Mouse (Mus musculus) brown adipose tissue, adult 24 weeks (tissue): ENCODE results near the gene Mrps23. TPM values are rescaled to one million over a fixed set of nuclear protein-coding genes. Genes with fewer than 3 reads are reported as not detected.

Source experiments
- H3K27ac ChIP-seq: fragments of 200-500 bp; replicated peaks from 2 replicates; pipeline ENCODE4 v1.5.1; 2012; ENCODE audit warnings: low read depth, mild to moderate bottlenecking, low read length
- H3K4me1 ChIP-seq: fragments of 200-500 bp; 2 replicates; pipeline ENCODE4 v1.6.1; 2012; ENCODE audit warnings: low read length, mixed read lengths; ENCODE audit not compliant: control insufficient read depth, insufficient read depth, insufficient read length
- H3K4me3 ChIP-seq: fragments of 200-500 bp; 2 replicates; pipeline ENCODE4 v1.5.1; 2012; ENCODE audit warnings: low read depth, mild to moderate bottlenecking, low read length, moderate library complexity; ENCODE audit not compliant: insufficient read depth
- polyA plus RNA-seq: library from polyadenylated mRNA; stranded (reverse); fragments of >200 nt; gene quantifications from 2 replicates; pipeline ENCODE4 v1.2.4, GENCODE M21; 2012; ENCODE audit not compliant: missing spikeins, insufficient read depth, insufficient read length

The Mrps23 gene
- polyA plus RNA-seq, 1 experiment = 192 TPM

DNA sequence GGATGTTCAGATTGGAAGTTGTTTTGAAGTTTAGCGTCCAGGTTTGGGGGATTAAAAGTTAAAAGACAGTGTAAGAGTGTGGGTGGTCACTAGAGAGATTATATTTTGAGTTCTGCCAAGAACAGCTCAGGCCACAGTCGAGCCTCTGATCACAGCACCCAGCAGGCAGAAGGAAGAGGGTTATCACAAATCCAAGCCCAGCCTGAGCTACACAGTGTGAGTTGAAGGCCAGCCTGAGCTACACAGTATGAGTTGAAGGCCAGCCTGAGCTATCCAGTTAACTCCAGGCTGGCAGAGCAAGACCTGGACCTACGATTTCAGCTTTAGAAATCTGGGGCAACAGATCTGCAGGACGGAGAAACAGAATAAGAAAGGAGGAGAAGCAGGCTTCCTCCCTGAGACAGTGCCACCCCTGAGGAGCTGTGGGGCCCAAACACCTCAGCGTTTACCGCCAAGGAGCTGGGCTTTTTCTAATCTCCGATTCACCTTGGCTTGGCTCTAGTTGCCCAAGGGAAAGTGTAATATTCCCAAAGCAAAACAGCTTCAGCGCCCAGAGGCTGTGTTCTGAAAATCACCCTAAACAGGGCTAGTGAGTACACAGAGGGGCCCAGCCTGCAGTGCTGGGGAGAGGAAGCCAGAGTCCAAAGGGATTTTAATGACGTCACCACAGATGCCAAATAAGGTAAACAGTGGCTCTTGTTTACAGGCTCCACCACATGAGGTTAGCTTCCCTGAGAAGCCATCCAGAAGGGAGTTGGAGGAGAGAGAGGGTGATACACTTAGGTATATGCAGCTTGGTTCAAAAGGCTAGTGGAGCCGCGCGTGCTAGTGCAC, 37.5 kb downstream of the Mrps23 start:
- Histone ChIP-seq H3K4me3 (no peak overlapping the region), H3K4me1 (no peaks in the 10 kb centered on the region)

DNA sequence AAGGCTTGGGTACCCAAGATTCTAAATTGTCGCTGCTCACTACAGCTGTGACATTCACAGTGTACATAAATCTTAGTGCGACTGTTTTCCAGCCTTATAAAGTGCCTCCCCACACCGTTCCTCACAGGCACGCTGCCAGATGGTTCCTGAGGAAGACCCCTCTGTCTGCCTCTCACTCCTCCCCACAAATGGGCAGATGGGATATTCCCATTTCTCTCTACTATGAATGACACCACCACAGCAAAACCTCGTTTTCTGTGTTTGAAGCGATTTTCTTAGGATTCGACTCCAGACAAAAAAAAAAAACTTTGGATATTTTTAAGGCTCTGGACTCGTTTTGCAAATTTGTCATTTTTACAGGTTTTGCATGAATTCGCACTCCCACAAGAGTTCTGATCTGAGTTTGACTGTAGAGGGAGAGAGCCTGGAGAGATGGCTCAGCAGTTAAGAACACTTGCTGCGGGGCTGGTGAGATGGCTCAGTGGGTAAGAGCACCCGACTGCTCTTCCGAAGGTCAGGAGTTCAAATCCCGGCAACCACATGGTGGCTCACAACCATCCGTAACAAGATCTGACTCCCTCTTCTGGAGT, 41.5 kb downstream of the Mrps23 start:
- Histone ChIP-seq H3K27ac (no peak overlapping the region), H3K4me3 (no peak overlapping the region), H3K4me1 (no peaks in the 10 kb centered on the region)

More for the DNA sequence above, 37.5 kb downstream of the Mrps23 start:
- H3K27ac ChIP-seq = peak overlapping the region; percentile 57

DNA sequence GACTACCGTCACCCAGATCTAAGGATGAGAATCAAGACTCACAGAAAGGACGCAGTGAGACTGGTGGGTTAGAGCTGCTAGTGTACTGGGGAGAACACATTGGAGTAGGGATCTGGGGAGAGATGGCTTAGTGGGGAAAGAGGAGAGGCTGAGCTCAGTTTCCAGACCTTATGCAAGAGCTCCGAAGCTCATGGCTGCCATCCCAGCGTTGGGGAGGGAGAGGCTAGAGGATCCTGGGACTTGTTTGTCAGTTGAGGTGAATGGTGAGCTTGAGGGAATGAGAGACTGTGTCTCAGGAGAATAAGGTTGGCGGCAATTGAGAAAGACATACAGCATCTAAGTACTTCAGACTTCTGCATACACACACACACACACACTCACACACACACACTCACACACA, 44.4 kb downstream of the Mrps23 start:
- Histone ChIP-seq H3K4me1 (no peaks in the 10 kb centered on the region), H3K4me3 (no peak overlapping the region), H3K27ac (no peak overlapping the region)

DNA sequence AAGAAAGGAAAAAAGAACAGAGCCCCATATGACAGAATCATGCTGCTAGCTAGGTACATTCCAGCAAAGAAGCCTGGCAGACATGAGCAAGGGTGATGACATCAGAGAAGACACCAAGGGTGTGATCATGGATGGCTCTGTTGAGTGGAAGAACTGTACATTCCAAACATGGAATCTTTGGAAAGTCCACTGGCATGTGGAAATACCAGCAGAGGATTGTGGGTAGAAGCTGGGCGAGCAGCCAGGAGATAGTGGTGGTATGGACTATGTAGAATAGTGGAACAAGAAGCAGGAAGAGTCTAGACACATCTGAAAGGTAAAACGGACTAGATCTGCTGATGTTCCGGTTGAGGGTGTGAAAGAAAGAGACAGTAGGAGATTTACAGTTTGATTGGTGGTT, 46.4 kb downstream of the Mrps23 start:
- no peak overlapping the region for H3K4me3 ChIP-seq
- H3K27ac ChIP-seq = no peak overlapping the region
- no peaks in the 10 kb centered on the region for H3K4me1 ChIP-seq

DNA sequence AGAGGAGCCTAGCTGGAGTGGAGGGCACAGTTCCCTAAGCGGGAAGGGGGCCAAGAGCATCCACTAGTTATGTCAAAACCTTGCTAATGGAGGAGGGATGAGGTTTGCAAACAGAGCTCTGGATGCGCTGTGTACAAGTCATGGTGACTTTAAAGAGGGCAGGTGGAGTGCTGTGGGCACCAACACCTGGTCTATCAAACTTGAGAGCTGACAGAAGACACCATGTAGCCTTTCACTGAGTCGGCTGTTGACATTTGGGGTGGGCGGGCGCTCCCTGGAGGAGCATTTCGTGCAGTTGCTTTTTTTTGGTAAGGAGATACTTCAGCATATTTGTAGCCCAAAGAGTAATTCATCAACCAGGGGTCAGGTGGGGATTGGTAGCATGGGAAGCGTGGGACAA, 47.1 kb downstream of the Mrps23 start:
- Histone ChIP-seq H3K4me1 (no peaks in the 10 kb centered on the region), H3K4me3 (no peak overlapping the region), H3K27ac (no peak overlapping the region)

DNA sequence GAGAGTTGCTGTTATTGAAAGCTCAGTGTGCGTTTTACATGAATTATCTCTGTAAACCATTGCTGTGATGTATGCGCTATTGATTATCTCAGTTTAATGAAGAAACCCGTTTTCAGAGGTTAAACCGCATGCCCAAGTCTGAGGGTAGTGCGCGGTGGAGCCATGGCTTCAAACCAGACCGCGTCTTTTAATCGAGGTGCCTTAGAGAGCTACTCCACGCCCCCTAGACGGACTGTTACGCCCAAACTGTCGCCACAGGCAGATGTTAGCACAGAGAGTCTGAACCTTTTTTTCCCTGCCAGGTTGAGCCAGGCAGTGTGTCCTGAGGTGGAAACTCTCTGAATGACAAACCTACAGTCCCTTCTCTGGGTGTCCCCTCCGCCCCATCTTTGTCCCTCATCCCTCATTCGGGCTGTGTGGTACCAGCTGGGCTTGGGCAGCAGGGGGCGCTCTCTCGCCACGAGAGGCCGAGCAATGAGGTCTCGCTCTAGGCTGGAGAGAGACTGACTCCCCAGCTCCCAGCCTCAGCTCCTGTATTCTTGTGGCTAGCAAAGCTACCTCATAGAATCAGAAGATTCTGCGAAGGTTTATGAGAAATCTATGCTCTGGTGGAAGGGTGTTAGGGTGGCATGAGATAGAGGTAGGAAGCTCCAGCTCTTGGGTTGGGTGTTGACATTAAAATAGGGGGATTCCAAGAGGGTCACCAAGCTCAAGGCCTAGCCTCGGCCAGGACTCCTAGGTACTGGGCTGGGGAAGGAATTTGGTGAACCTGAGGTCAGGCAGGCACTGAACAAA, 48.0 kb downstream of the Mrps23 start:
- Histone ChIP-seq H3K27ac (no peak overlapping the region), H3K4me3 (no peak overlapping the region), H3K4me1 (no peaks in the 10 kb centered on the region)

DNA sequence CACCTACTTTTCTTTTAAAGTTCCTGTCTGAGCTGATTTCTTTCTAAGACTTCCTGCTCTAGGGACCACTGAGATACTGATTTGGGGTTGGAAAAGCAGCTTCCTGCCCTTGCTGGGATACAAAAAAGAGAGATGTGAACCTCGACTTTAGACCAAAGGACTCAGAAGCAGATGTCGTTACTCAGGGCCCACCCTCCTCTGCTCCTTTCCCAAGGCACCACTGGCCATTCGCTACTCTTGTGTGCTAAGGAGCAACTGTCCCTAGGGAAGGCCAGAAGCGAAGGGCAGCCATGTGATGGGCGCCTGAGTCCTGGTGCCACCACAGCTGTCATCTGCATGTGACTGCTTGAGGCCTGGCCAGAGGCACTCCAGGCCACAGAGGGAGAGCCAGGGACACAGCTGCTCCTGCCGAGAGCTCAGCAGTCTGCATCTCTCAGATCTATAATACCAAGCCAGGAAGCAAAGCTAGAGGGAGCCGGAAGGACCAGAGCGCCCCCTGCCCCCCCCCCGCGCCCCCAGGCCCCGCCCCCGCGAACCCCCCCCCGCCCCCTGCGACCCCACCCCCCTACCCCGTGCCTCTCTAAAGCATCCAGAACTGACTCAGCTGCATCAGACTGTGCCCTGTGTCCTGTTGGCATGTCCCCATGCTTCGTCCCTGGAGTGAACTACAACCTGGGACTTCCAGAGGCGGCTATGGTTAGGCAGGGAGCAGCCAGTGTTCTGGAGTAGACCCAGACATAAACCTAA, 48.8 kb downstream of the Mrps23 start:
- Histone ChIP-seq H3K4me1 (no peaks in the 10 kb centered on the region), H3K4me3 (no peak overlapping the region), H3K27ac (no peak overlapping the region)

DNA sequence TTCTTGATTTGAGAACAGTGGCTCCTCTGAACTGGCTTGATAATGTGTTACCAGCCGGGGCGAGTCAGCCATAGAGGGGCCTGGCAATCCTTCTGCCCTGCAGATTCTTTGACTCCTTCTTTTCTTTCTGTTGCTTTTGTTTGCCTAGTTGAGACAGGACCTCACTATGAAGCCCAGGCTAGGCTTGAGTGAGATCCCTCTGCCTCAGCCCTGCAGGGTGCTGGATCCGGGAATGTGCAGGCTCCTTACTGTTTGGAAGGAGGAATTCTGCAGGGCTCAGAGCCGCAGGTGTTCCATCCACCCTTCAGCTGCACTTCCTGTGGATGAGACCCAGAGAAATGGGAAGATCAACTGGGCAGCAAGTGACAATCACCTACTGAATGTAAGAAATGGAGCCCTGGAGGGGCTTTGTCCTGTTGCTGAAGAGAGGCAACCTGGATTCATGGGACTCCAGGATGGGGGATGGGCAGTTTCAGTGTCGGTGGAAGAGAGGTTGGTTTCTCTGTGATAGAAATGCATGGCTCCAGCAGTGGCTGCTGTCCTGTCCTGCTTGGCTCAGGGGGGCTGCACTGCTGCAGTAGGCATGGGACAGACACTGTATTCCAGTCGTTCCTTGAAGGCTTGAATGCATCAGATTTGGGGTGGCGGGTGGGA, 49.5 kb downstream of the Mrps23 start:
- H3K27ac ChIP-seq = no peak overlapping the region
- no peaks in the 10 kb centered on the region for H3K4me1 ChIP-seq
- no peak overlapping the region for H3K4me3 ChIP-seq

DNA sequence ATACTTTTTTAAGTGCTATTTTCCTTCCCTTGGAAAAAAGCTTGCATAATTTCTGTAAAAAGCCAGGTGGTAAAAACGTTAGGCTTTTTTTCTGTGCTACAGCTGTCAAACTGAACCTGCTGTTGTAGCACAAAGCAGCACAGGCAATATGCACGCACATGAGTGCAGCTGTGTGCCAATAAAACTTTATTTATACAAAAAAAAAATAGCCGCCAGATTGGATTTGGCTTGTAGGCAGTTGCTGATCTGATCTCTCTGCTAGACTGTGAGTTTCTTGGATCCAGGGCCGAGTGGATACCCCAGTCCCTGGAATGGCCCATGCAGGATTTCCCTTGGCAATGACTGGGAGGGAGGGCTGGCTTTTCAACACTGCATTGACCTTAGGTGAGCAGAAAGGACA, 53.5 kb downstream of the Mrps23 start:
- Histone ChIP-seq H3K4me1 (peaks cover 3% of the 10 kb centered on the region; the same call in 1 of the 2 replicates), H3K27ac (no peak overlapping the region), H3K4me3 (no peak overlapping the region)

DNA sequence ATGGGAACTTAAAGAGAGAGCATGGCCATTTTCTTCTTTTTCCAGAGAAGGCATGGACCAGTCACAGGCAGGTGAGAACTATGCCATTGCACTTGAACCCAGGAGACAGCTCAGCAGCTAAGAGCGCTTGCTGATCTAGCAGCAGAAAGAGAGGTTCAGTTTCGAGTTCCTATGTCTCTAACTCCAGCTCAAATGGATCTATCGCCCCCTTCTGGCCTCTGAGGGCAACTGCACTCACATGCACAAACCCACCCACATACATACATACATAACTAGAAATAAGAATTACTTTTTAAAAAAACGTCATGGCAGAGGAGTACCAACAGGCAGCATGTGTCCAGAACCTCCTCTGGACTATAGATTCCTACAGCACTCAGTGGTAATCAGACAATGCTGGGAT, 54.0 kb downstream of the Mrps23 start:
- Histone ChIP-seq H3K4me1 (peaks cover 3% of the 10 kb centered on the region; the same call in 1 of the 2 replicates), H3K4me3 (no peak overlapping the region), H3K27ac (no peak overlapping the region)

DNA sequence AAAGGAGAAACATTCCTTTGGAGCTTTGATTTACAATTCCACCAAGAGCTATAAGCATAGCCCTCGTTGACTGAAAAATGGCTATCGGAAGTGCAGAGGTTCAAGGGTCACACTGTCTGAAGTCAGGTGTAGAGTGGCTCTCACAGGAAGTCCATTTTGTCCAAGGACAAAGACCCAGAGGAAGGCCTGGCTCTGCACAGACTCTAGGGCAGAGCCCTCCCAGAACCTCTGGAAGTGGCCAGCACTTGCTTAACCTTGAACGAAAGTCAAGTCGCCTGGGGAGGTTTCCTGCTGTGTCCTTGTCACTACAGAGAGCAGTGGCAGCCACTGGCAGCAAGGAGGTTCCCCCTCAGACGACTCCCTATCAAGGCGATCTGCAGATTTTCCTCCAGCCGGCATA, 56.3 kb downstream of the Mrps23 start:
- Histone ChIP-seq H3K27ac (no peak overlapping the region), H3K4me3 (no peak overlapping the region), H3K4me1 (peaks cover 3% of the 10 kb centered on the region; the same call in 1 of the 2 replicates)

Other genes starting within 250 kb of the Mrps23 start
- 152 and 166 TPM in 2 replicates for gene Dynll2, start 216.9 kb upstream of the Mrps23 start, polyA plus RNA-seq
- gene Srsf1, start 157.0 kb upstream of the Mrps23 start, polyA plus RNA-seq = 52.3 and 109 TPM in 2 replicates
- 17.3 and 19.7 TPM in 2 replicates for gene Vezf1, start 136.1 kb upstream of the Mrps23 start, polyA plus RNA-seq
- 7.3 and 15.9 TPM in 2 replicates for gene Cuedc1, start 106.3 kb upstream of the Mrps23 start, polyA plus RNA-seq
- gene Ccdc182, start 89.7 kb downstream of the Mrps23 start, polyA plus RNA-seq = not detected in 2 replicates